Mouse (Mus musculus) layer of hippocampus, postnatal 10 days (tissue): ENCODE results near the gene Klc1. TPM values are rescaled to one million over a fixed set of nuclear protein-coding genes. Genes with fewer than 3 reads are reported as not detected.

Source experiments
- DNase-seq, 2 experiments: peaks; one replicate each; pipeline ENCODE4 v3.0.0; 2021; ENCODE audit warnings: low spot score in 2 of 2
- total RNA-seq, 2 experiments: library from RNA; stranded (reverse); gene quantifications; 2 replicates each; pipeline ENCODE4 v1.2.3; 2021

Gene Klc1
- total RNA-seq, 2 experiments from 2014 or later = 840 to 877 TPM

DNA sequence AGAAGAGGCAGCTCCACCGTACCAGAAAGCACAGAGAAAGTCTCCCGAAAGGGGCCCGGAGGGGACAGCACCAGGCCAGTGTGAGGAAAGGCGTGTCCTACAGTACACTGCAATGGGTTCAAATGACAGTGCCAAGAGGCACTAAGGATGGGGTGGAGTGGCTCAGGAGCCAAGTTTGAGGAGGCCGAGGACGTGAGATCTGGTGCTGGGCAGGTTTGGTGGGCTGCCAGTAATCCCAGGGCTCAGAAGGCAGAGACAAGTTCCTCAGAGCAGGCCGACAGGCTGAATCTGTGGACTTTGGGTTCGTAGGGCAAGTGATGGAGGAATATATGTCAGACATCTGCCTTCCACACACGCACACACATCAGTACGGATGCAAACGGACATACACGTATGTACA is 54.0 kb downstream of the Klc1 start:
- no peak for DNase-seq

DNA sequence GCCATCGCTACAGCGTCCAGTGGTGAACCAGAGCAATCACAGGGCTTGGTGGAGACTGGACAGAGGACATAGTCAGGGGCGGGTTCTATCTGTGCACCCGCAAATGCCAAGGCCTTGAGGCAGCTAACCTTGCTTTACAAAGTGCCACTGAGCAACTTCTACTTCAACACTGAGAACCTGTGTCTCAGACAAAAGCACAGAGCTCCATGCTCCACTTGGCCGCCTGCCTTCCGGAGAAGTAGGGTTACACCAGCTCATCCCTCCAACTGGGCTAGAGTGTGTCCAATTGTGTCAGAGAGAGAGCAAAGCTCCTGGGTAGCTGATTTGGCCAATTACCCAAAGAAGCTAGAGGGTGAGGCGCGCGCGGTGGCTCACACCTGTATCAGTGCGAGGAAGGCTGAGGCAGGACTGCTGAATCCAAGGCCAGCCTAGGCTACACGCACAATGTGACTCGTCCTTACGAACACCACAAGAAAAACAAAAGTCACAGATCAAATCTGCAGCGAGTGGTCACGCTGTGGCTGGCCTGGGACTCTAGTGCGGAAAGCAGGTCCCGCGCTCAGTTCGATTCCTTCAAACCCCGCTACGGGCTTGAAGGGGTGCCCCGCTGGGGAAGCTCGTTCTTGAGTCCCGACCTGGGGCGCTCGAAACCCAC is 54.6 kb downstream of the Klc1 start:
- no peak for DNase-seq

DNA sequence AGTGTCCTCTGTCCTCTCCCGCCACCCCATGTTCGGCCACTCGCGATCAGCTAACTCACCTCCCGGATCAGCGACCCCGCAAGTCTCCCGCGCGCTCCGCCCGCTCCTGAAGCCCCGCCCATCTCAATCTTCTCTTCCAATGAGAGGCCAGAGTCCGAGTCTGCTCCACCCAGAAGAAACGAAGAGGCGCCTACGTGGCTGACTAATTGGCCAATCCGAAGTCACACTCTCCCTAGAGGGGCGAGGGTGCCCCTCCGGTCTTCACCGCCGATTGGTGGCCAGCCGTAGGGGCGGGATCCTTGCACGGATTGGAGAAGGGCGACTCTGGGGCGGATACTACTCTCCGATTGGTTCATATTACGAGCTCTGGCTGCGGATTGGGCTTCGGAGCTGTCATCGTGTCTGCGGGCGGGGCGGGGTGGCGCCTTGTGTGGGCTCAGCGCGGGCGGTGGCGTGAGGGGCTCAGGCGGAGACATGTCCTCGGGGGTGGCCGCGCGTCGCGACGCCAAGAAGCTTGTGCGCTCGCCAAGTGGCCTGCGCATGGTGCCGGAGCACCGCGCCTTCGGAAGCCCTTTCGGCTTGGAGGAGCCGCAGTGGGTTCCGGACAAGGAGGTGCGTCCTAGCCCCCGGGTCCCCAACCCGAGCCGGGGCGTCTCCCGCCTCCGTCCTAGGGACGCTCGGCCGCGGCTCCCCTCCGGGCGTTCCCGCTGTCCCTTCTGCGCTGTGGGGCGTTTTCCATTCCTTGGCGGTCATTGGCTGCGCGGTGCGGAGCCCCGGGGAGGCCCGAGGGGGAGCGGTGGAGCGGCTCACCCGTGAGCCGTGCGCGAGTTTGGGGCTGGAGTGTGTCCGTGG is 55.3 kb downstream of the Klc1 start, which contains the start of the genes Xrcc3 and Zfyve21:
Gene Xrcc3 (minus strand): TSS at position 108 of the 852 bp plus-strand sequence.
Gene Zfyve21 (plus strand): TSS at position 405 of the 852 bp plus-strand sequence.
- peak; percentile 96 for DNase-seq

DNA sequence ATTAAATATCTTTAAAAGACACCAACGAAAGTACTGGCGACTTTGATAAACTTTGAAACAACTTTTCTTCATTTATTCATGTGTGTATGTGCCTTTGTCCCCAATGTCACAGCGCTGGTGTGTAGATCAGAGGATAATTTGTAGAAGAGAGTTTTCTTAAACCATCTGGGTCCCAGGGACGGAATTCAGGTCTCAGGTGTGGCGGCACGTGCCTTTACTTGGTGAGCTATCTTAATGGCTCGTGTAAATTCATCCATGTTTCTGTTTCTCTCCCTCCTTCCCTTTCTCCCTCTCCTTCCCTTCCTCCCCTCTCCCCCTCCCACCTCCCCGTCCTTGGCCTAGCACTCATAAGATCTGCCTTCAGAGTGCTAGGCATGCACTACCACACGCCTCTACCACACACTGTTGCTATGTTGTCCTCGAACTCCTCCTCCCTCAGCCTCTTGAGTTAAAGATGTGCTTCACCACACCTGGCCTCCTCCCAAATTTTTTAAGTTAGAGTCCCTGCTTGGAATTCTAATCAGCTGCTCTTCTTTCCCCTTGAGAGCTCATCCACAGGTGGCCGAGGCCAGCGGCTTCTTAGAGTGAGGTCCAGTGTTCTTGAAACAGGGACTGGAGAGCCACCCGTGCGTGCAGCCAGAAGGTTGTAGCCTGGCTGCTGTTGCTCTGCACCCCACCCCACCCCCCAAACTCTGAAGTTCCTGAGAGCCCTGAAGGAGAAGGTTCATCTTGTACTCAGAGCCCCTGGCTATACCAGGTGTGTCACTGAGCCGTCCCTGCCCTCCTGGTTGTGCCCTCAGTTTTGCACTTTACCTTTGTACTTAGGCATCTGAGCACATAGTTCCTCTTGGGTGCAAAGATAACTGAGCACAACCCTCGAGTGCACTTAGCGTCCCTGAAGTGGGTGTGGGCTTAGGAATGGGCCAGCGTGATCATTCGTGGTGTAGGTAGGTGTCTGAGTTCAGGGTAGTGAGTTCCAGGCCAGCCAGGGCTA is 56.4 kb downstream of the Klc1 start:
- DNase-seq = no peak

DNA sequence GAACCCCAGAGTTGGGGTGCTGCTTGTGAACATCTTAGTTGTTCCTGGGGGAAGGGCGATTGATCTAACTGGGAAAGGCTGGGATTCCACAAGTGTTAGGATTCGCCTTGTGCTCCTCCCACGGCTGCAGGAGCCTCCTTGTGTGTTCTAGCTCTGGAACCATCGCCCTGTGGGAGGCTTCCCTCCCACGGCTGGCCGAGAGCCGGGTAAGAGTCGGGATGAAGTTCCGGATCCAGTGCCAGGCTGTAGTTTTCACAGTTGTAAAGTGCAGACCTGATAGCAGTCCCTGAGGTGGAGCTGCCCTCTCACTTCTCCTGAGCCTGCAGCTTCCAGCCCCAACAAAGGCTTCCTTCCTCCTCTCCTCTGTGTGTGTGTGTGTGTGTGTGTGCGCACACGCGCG is 57.9 kb downstream of the Klc1 start:
- no peak for DNase-seq

DNA sequence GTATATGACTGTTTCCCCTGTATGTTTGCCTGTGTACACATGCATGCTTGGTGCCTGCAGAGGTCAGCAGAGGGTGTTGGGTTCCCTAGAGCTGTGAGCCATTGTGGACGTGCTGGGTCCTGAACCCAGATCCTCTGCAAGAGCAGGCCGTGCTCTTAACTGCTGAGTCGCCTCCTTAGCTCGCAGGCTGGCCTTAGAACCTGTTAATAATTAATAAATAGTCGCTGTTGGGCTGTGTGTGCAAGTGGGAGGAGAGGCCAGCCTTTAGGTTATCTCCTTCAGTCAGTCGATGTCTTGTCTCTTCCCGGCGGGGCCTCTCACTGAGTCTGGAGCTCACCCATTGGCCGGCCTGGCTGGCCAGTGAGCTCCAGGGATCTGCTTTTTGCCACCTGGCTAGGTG is 58.3 kb downstream of the Klc1 start:
- no peak for DNase-seq

DNA sequence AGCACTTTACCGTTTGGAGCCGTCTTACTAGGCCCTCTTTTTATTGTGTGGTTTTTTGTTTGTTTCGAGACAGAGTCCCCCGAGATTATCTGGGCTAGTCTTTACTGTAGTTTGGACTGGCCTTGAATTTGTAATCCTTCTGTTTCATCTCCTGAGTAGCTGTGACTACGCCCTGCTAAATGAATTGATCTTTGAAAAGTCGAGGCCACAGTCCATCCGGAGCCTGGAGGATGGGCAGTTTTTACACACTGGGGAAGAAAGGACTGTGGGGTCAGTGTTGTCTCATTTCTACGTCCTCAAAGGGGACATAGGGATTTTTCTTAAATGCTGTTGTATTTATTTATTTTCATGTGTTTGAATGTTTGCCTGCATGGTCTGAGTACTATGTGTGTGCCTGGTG is 59.3 kb downstream of the Klc1 start:
- no peak for DNase-seq

DNA sequence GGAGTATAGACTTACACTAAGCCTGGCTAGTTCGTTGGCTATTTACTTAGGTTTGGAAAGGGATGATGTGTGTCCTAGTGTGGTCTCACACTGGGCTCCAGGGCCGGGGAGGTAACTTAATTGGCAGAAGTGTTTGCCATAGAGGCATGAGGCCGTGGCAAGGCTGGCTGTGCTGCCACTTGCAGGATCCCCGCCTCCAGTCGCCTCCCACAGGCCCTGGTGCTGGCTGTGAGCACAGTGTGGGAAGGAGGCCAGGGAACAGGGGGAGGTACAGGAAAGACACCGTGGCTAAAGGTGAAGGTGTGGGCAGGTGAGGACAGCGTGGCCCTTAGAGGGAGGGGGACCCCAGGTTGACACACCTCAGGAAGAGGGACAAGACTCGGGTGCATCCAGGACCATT is 61.3 kb downstream of the Klc1 start:
- no peak for DNase-seq

DNA sequence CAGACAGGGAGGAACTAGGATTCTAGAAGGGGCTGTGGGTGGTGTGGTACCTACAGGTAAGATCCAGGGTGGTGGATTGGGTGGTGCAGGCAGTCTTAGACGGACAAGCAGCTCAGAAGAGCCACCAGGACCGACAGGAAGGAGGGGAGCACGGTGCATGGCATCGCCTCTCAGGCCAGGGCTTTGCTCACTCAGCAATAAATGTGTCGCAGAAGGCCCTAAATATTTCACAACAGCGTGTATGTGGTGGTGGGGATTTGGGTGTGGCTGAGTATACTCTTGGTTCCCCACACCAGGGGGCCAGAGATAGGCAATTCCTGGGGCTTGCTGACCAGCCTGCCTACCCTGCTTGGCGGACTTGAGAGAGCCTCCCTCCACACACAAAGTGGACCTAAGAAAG is 62.1 kb downstream of the Klc1 start:
- no peak for DNase-seq

DNA sequence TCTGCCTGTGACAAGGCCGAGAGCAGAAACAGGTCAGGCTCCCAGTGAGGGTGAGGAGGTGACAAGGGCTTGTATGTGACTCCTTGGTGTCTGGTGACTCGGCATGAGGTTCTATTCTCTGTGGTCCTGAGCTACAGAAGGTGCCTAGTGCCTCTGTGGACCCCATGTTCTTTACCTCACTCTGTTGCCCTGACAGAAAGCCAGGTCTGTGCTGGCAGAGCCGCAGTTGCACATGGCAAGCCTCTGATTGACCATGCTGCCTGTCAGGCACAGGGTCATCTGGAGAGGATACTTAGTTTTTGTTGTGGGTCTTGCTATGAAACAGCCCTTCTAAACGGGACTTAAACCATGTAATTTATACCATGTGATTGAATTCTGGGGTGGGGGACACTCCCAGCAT is 63.3 kb downstream of the Klc1 start:
- no peak for DNase-seq

DNA sequence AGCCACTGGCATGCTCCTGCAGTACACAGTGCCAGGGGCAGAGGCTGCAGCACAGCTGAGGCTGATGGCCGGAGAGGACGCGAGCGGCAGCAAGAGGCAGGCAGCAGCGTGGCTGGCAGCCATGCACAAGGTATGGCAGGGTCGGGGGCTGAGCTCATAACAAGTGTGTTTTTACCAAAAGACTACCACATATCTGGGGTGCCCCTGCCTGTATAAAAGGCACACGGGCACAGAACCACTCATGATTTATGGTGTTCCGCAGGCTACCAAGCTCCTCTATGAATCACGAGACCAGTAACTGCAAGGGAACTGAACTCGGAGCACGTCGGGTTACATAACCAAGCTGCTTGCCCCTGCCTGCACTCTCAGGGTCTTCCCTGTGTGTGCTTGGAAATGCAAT is 68.9 kb downstream of the Klc1 start:
- DNase-seq = no peak

DNA sequence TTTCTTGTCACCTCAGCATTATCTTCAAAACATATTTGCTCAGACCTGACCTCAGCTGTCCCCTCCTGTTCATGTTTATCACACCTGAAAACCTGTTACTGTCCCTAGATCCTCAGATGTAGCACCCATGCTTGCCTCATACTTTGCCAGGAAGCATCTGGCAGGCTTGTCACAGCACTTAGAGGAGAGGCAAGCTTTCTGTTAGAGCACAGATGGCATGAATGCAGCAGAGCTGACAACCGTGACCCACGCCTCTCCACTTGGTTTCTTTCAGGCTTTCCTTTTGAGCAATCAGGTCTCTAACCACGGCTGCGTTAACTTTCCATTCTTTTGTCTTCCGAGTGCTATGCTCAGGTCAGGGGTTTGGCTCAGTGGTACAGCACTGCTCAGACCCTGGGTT is 70.8 kb downstream of the Klc1 start:
- no peak for DNase-seq

DNA sequence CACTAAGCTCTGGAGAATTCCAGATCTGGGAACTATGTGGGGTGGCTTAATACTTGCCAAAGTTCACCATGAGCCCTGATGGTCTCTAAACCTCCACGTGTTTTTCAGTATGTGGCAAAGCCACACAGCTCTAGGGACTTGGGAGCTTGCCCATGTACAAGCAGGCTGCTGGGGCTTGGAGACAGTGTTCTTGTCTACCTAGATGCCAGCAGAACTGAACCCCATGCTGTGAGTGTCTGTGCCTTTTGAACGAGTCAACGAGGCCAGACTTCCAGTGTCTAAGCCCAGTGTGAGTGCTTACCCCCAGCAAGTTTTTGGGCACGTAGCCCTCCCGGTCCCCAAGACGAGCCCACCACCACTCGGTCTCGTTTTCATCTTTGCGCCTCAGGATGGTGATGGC is 71.3 kb downstream of the Klc1 start:
- no peak for DNase-seq

DNA sequence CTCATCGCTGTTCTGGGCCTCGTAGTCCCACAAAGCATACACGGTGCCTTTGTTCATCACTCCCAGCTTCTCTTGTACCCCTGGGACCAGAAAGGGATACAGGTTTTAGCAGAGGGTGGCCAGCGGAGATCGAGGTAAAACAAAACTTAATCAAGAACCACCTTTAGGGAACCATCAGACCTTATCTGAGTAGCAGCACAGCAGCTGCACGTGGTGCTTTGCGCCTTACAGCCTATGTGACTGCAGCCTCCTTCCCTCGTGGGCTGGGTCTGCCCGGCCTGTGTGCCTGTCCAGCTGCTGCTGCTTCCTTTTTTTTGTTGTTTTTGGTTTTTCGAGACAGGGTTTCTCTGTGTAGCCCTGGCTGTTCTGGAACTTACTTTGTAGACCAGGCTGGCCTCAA is 71.7 kb downstream of the Klc1 start:
- DNase-seq = no peak

DNA sequence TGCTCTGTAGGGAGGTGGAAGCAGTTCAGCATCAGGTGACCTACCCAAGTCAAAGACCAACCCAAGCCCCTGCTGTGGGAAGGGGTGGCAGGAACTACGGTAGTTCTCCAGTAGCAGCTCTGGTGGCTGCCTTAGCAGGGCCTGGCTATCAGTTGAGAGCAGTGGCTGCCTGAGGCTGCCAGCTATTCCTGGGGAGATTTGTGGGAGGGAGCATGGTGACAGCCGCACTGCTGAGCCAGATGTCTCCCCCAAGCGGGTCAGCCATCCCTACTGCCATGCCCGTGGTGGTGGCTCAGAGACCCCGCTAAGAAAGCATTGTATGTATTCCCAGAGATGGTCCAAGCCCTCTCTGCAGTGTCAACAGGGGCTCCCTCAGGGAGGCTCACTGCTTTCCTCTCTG is 74.0 kb downstream of the Klc1 start:
- DNase-seq = no peak

DNA sequence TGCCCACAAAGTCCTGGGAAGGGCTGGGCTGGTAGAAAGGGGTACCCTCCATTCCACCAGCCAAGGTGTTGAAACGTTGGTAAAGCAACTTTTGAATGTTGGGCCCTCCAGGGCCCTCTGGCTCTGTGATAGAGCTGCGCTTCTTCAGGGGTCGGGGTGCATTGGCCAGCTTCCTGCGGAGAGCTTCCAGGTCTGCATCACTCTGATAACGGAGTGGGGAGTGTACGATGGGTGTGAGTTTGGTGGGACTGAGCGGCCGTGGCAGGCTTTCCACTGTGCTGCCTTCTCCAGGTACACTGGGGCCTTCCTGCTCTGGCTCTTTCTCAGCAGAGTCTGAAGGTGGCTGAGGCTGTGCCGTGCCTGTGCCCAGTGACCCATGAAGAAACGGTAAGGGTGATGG is 74.8 kb downstream of the Klc1 start:
- no peak for DNase-seq

DNA sequence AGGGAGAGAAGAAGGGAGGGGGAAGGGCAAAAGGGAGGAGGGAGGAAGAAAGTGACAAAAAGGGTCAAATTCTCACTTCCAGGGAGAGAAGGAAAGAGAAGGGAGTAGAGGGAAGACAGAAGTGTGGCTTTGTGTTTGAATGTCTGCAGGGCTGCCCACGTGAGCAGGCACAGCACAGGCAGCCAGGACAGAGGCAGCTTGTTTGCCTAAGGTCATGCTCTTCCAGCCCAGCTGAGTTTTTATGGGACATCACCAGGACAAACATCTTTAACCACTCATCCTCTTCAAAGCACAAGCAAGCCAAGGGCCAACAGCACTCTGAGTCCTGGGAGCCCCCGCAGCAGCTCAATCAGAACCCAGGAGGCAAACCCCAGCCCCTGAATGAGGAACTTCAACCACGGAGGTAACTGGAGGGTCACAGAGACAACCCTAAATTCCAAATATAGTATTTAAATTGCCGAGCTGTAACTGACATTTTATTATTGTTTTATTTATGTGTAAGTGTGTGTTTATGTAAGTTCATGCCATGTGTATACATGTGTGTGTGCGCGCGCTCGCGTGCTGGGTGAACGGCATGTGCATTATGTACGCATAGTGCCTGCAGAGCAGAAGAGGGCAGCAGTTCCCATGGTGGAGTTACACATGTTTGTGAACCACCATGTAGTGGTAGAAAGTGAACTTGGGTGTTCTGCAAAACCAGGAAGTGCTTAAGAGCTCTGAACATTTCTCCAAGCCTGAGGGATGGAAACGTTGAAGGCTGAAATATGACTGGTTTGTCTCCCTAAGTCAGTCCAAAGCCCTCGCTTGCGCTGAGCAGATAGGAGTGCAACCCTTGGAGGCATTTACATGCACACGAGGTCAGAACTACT is 84.2 kb downstream of the Klc1 start:
- DNase-seq = peak in 1 of 2 experiments; percentile 7

DNA sequence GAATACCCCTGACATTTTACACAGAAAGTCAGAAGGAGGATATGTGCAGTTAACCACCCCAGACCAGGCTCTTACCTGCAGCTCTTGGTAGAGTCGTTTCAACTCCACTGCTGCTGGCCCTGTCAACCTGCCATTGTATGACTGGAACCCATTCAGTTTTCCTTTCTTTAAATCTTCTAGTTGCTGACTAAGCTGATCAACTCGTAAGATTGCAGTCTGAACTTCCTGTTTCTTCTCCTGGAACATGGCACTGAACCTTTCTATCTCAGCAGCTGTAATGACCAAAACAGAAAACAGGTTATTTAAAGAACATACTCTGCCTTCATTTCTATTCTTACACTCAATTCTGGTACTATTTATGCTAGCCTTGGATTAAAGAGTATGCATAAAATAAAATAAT is 84.8 kb downstream of the Klc1 start:
- DNase-seq = no peak

DNA sequence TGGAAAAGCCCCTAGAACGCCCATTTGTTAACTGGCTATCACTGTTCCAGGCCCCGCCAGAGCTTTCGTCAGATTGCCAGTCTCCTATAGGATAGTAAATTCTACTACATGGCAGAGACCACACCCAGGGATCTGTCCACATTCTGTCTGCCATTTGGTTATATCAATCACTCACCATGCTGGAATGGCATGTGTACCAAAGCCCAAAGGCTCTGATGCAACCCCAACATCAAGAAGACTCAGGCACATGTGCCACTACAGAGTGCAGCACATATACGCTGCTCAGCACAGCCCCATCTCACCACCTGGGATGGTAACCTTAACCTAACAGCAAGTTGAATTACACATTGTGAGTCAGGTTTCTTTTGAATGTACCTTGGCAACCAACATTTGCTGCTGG is 87.3 kb downstream of the Klc1 start:
- no peak for DNase-seq

DNA sequence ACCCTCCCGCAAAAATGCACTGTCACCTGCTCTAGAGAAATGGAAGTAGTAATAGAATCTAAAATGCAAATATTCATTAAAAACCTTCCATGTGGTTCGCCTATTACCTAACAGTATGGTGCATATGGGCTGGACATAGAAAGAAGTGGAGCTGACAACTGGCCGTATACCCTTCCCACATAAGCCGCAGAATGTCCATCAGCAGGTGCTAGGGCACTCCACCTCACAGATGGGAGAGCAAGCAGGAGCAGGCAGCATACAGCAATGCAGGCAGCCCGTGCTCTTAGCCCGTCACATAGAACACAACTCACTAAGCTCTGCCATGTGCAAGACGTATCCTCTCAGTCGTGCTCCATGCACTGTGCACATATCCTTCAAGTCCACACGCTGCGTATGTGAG is 88.2 kb downstream of the Klc1 start:
- DNase-seq = no peak
